In genomic region chr5:150122095-150122494, GRCm38 (mm10) we compare ENCODE assay signal across 21 mouse cellular contexts.
"Had no signal": no experiment of that assay in that cellular context is flagged by ENCODE, and none has a peak within 500 bp of the region (broad histone marks: within the 10 kb centered on the region; RNA-seq: fewer than 3 reads in every experiment).

No protein-coding gene starts in this region.

- H3K27me3 ChIP-seq: heart, embryonic 13.5 days; heart, embryonic 15.5 days; hindbrain, embryonic 13.5 days; hindbrain, embryonic 15.5 days; intestine, embryonic 15.5 days; liver, embryonic 13.5 days had no signal

- H3K4me3 ChIP-seq: heart, adult 2 months; heart, embryonic 13.5 days; heart, embryonic 15.5 days; hindbrain, embryonic 13.5 days; hindbrain, embryonic 15.5 days; intestine, embryonic 15.5 days; limb, embryonic 10.5 days; limb, embryonic 12.5 days; liver, embryonic 13.5 days; liver, embryonic 15.5 days had no signal

- H3K9ac ChIP-seq: heart, embryonic 13.5 days; heart, embryonic 15.5 days; hindbrain, embryonic 13.5 days; hindbrain, embryonic 15.5 days; intestine, embryonic 15.5 days; limb, embryonic 12.5 days; liver, embryonic 13.5 days; liver, embryonic 15.5 days had no signal

- ATAC-seq: inflammation-experienced regulatory T-cells, adult 6 months; intestine, embryonic 15.5 days; intestine, postnatal 0 days had no signal

- H3K36me3 ChIP-seq: heart, embryonic 13.5 days; heart, embryonic 15.5 days; hindbrain, embryonic 13.5 days; hindbrain, embryonic 15.5 days; intestine, embryonic 15.5 days; limb, embryonic 10.5 days; limb, embryonic 12.5 days; liver, embryonic 13.5 days; liver, embryonic 15.5 days had no signal

- H3K27ac ChIP-seq: heart, adult 2 months; heart, embryonic 13.5 days; heart, embryonic 15.5 days; hindbrain, embryonic 13.5 days; hindbrain, embryonic 15.5 days; intestine, embryonic 15.5 days; limb, embryonic 10.5 days; limb, embryonic 12.5 days; liver, embryonic 13.5 days; liver, embryonic 15.5 days had no signal

- H3K9me3 ChIP-seq: heart, embryonic 15.5 days; hindbrain, embryonic 13.5 days; hindbrain, embryonic 15.5 days; intestine, embryonic 15.5 days; liver, embryonic 15.5 days had no signal

- DNase-seq: gastrocnemius, postnatal 25 days; heart, adult 2 months; heart, postnatal 14 days; heart, postnatal 36 days; kidney, adult 18-20 months; kidney, adult 8-10 months; kidney, postnatal 10 days; kidney, postnatal 25 days; kidney, postnatal 4 days; liver; liver, embryonic 13.5 days had no signal
